Mouse (Mus musculus) forebrain, postnatal 0 days (tissue): ENCODE results near the gene Sh2d5. TPM values are rescaled to one million over a fixed set of nuclear protein-coding genes. Genes with fewer than 3 reads are reported as not detected.

Experiments used
- ATAC-seq: fragments of 200-750 bp; cut with Nextera tagmentation; 2 replicates; pipeline ENCODE4 v1.8.0; 2017; ENCODE audit warnings: mild to moderate bottlenecking, moderate library complexity
- DNase-seq: peaks from one replicate; pipeline ENCODE4 v3.0.0-alpha.2; 2015
- H3K27ac ChIP-seq: fragments of 300-500 bp; sonication (generic); 2 replicates; pipeline ENCODE4 v1.5.1; 2014; ENCODE audit warnings: low read depth, mild to moderate bottlenecking, antibody characterized with exemption, low read length, moderate library complexity, mixed read lengths
- H3K27me3 ChIP-seq: fragments of 300-500 bp; sonication (generic); 2 replicates; pipeline ENCODE4 v1.6.1; 2014; ENCODE audit warnings: mild to moderate bottlenecking, low read length, mixed read lengths; ENCODE audit not compliant: insufficient read depth
- H3K36me3 ChIP-seq: fragments of 300-500 bp; sonication (generic); 2 replicates; pipeline ENCODE4 v1.6.1; 2014; ENCODE audit warnings: mild to moderate bottlenecking, moderate library complexity; ENCODE audit not compliant: insufficient read depth
- H3K4me1 ChIP-seq: fragments of 300-500 bp; sonication (generic); 2 replicates; pipeline ENCODE4 v1.6.1; 2014; ENCODE audit warnings: antibody characterized with exemption; ENCODE audit not compliant: insufficient read depth
- H3K4me2 ChIP-seq: fragments of 300-500 bp; sonication (generic); 2 replicates; pipeline ENCODE4 v1.6.1; 2014; ENCODE audit warnings: low read depth, mild to moderate bottlenecking, moderate library complexity
- H3K4me3 ChIP-seq: fragments of 300-500 bp; sonication (generic); 2 replicates; pipeline ENCODE4 v1.5.1; 2014; ENCODE audit warnings: low read depth, low read length, mixed read lengths
- H3K9ac ChIP-seq: fragments of 300-500 bp; sonication (generic); 2 replicates; pipeline ENCODE4 v1.6.1; 2014; ENCODE audit warnings: mild to moderate bottlenecking
- H3K9me3 ChIP-seq: fragments of 300-500 bp; sonication (generic); 2 replicates; pipeline ENCODE4 v1.6.1; 2016; ENCODE audit warnings: low read length
- CTCF ChIP-seq: sonication (generic); IDR thresholded peaks from 2 replicates; pipeline ENCODE4 v1.5.1; 2016; ENCODE audit warnings: antibody characterized with exemption, control low read depth, low read depth
- WGBS: fragments of 180-500 bp; shearing (Covaris S2); extraction: QIAGEN DNeasy Blood & Tissue Kit; methylation state at CpG from one replicate; pipeline ENCODE4 v1.1.7; 2014; 5-methylcytosine and 5-hydroxymethylcytosine counted together
- polyA plus RNA-seq: library from polyadenylated mRNA; unstranded; fragments of >200 nt; fragmentation: Nextera tagmentation; extraction: Ambion mirVana; gene quantifications from 2 replicates; pipeline ENCODE4 v1.2.1, GENCODE M21; 2015
- total RNA-seq: library from RNA; depleted of rRNA; stranded (reverse); fragments of >200 nt; gene quantifications from 2 replicates; pipeline ENCODE4 v1.2.3, GENCODE M21; 2014; rRNA removed

Sh2d5 gene
- total RNA-seq (17.8 and 18.2 TPM in 2 replicates), polyA plus RNA-seq (10.8 and 13.8 TPM in 2 replicates)

DNA sequence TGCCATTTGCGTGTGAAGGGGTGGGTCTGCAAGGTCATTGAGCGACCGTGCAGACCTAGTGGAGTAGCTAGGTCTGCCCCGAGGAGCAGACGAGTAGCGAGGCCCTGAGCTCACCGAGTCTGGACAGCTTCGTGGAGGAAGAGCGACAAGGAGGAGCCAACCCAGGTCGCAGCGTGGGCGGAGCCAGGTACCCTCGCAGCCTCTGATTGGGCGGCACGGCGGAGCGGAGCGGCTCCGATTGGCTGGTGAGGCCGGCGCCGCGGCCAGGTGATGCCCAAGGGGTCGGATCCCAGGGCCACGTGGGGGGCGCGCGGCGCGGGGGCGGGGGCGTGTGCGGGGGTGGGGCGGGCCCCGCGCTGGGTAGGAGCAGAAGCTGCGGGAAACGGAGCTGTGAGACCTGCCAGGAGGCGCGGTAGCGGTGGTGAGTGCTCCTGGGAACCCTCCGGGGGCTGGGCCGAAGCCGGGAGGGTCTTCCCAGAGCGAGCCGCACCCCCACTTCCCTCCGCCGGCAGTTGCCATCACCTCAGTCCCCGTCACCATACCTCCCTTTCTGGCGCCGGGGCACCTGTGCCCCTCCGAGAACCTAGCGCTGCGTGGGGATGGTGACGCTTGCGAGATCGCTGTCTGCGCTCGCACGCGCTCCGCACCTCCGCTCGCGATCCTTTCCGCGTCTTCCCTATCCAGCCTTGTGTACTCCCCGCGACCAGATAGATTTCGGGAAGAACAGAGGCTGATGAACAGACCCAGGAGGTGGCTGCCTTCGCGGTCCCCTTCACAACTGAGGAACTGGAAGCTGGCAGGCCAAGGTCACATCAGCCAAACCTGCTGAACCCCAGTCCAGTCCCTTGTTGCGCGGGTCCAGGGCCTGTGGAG, at the start of gene Sh2d5, which contains the start of gene Kif17:
Gene Sh2d5 (plus strand): TSS at position 316 of the 873 bp plus-strand sequence.
Gene Kif17 (plus strand): TSS at position 348 of the 873 bp plus-strand sequence.
- TF ChIP-seq CTCF = no peak
- DNase-seq = peak; percentile 88

DNA sequence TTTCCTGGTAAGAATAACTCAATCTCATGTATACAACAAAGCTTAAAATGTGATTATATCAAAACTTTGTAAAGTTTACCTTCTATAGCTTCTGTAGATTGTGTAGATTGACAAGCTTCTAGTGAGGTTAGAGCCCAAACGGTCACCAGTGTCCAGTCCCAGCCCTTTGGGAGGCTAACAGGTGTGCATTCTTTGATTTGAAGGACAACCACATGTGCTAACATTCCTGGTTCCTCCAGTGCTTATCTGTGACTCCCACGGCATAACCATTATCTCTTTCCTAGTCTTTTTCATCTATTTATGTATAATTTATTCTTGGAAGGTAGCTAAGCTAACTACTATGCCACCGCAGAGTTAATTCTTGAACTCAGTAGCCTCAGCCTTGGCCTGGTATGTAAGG, 49.4 kb upstream of the Sh2d5 start:
- Histone ChIP-seq H3K4me3 (no peak overlapping the region), H3K4me1 (no peaks in the 10 kb centered on the region), H3K4me2 (no peak overlapping the region), H3K9ac (no peak overlapping the region), H3K27me3 (no peaks in the 10 kb centered on the region), H3K36me3 (peaks cover 79% of the 10 kb centered on the region), H3K9me3 (no peaks in the 10 kb centered on the region), H3K27ac (no peak overlapping the region)
- TF ChIP-seq CTCF = no peak
- WGBS = 92% methylated on average over 3 of the region's 3 CpGs
- no peak for ATAC-seq
- DNase-seq = no peak

More for the DNA sequence above, at the start of gene Sh2d5, which contains the start of gene Kif17:
- Histone ChIP-seq H3K36me3 (peaks cover 6% of the 10 kb centered on the region; the same call in 1 of the 2 replicates), H3K27ac (peak within 1 kb of the TSS; percentile 40), H3K4me3 (peak within 1 kb of the TSS; percentile 57), H3K27me3 (0 out of 2 replicates have a peak, but pooled peaks cover 3% of the 10 kb centered on the region), H3K9me3 (no peaks in the 10 kb centered on the region), H3K4me1 (peaks cover 21% of the 10 kb centered on the region; the same call in 1 of the 2 replicates), H3K9ac (peak within 1 kb of the TSS; percentile 54), H3K4me2 (peak within 1 kb of the TSS; percentile 95)
- WGBS = under 1% methylated on average over 67 of the region's 74 CpGs
- ATAC-seq = peak; percentile 96

DNA sequence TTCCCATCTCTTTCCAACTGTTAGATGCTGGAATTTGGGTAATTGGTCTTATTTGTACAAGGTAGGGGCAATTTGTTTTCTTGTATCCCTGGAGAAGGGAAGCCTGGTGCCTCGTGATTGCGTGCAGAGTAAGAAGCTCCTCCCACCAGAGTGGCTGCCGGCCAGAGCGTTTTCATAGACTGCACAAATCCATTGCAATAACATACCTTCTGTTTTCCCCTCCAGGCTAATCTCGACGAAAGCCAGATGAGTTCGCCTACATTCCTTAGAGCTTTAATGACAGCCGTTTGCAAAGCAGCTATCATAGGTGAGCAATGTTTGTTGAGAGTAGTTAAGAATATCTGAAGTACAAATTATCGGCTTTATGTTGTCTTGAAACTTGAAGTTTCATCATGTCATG, 48.5 kb upstream of the Sh2d5 start:
- TF ChIP-seq CTCF = no peak
- Histone ChIP-seq H3K27me3 (no peaks in the 10 kb centered on the region), H3K27ac (no peak overlapping the region), H3K36me3 (peaks cover 73% of the 10 kb centered on the region), H3K9me3 (no peaks in the 10 kb centered on the region), H3K4me1 (no peaks in the 10 kb centered on the region), H3K4me2 (no peak overlapping the region), H3K4me3 (no peak overlapping the region), H3K9ac (no peak overlapping the region)
- 86% methylated on average over 9 of the region's 9 CpGs for WGBS
- ATAC-seq = no peak
- no peak for DNase-seq

DNA sequence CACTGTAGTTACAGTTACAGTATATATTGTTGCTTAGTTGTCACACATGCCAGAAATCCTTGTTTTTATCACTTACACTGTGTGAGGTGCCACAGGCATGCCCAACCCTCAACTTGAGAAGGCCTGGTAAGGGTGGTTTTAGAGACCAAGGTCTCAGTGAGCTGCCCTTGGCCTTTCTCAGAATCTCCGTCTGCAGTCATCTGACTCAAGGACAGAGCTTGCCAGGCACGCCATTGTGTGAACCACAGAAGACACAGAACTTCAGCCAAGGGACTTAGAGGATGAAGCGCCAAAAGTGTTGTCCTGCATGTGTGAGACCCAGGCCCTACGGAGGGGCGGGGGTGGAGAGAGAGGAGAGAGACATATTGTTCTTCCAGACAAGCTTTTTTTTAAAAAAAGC, 40.1 kb upstream of the Sh2d5 start:
- no peaks in the 10 kb centered on the region for H3K9me3 ChIP-seq
- DNase-seq = no peak
- no peak overlapping the region for H3K27ac ChIP-seq
- no peak for ATAC-seq
- peaks cover 45% of the 10 kb centered on the region for H3K36me3 ChIP-seq
- no peak overlapping the region for H3K4me3 ChIP-seq
- WGBS = 89% methylated on average over 5 of the region's 5 CpGs
- no peak overlapping the region for H3K9ac ChIP-seq
- no peaks in the 10 kb centered on the region for H3K27me3 ChIP-seq
- no peaks in the 10 kb centered on the region for H3K4me1 ChIP-seq
- no peak for TF ChIP-seq CTCF
- no peak overlapping the region for H3K4me2 ChIP-seq

DNA sequence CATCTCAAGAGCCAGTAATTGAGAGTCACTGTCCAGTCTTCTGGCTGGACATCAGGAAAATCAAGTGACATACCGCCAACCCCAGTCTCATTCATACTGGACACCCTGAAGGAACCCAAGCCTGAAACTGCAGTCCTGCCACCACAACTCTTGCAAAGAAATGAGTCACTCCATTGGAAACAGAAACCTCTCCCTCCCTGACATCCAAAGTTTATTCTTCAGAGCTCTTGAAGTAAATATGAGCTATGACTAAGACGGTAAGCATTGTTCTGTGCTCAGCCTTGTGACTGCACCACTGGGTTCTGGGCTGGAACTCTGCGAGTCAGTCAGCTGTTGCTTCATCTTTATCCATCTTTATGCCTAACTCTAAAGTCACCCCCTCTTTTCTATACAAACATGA, 36.3 kb upstream of the Sh2d5 start:
- no peak for TF ChIP-seq CTCF
- Histone ChIP-seq H3K9me3 (no peaks in the 10 kb centered on the region), H3K36me3 (peaks cover 19% of the 10 kb centered on the region), H3K4me1 (peaks cover 14% of the 10 kb centered on the region), H3K27ac (no peak overlapping the region), H3K4me2 (no peak overlapping the region), H3K4me3 (no peak overlapping the region), H3K27me3 (no peaks in the 10 kb centered on the region), H3K9ac (no peak overlapping the region)
- no peak for ATAC-seq
- 91% methylated on average over 3 of the region's 3 CpGs for WGBS
- no peak for DNase-seq

DNA sequence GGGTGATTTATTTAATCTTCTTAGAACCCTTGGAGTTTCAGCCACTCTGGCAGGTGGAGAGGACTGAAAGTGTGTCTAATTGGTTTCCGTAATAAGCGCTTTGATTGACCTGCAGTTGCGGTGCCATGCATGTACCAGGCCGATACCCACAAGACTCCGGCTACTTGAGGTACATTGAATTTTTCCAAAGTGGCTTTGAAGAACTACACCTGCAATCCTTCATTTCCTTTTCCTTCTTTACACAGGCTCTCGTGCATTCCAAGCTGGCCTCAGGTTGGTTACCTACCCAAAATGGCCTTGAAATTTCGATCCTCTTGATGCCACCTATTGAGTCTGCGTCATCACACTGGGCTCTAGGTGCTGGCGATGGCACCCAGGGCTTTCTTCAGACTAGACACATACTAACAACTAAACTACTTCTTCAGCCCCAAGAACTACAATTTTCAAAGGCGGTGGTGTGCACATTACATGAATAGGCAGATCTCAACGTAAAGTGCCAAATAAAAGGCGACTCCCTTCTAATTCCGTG, 34.5 kb upstream of the Sh2d5 start:
- Histone ChIP-seq H3K9me3 (no peaks in the 10 kb centered on the region), H3K4me3 (peak overlapping the region; percentile 95), H3K4me2 (peak overlapping the region; percentile 71), H3K27ac (peak overlapping the region; percentile 100), H3K4me1 (peaks cover 19% of the 10 kb centered on the region), H3K27me3 (no peaks in the 10 kb centered on the region), H3K9ac (peak overlapping the region; percentile 99), H3K36me3 (0 out of 2 replicates have a peak, but pooled peaks cover 6% of the 10 kb centered on the region)
- no peak for DNase-seq
- no peak for TF ChIP-seq CTCF
- ATAC-seq = no peak
- 46% methylated on average over 13 of the region's 13 CpGs for WGBS
